Mouse (Mus musculus): ENCODE data around the gene Nlgn1.

- no peak for TF ChIP-seq CTCF (IDR thresholded peaks at IDR 0.05; ENCODE audit: insufficient read depth, low read length)
- TF ChIP-seq POLR2A (IDR thresholded peaks at IDR 0.05; ENCODE audit: borderline replicate concordance, extremely low read depth, low read depth, low read length) = no peak
These were observed 5.2 kb upstream of the Nlgn1 start for GRCm38 (mm10) chr3:26337495-26337894.
